Mouse (Mus musculus): Measurements from ENCODE around the gene Helq. TPM values are rescaled to one million over a fixed set of nuclear protein-coding genes. Genes with fewer than 3 reads are reported as not detected.

Gene Helq
- total RNA-seq, 2 experiments from 2014 or later, result 12.8 to 19.1 TPM

DNA sequence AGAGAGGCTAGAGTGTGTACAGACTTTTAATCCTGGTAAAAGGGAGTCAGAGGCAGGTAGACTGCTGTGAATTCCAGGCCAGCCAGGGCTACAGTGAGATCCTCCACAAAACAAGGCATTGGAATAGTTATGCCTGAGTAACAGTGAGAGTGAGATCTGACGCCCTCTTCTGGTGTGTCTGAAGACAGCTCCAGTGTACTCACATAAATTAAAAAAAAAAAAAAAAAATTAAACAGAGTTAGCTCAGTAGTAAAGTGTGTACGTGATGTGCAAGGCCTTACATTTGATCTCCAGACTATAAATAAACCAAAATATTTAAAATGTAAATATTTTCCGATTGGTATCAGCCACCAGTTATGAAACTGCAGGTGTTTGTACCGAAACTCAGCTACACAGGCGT lies 4.3 kb downstream of the Helq start:
- intact Hi-C loops (cut with DNase I), result loop anchor here (10.0 kb wide), 2 partner anchors 119 to 249 kb away; partner anchors contain the start of gene Coq2
- DNase-seq (ENCODE audit: low spot score in 2 of 2), result no peak

GRCm38 (mm10) chr5:100792261-100792660 lies 6.1 kb downstream of the Helq start:
- intact Hi-C loops (cut with DNase I), result loop anchor here (10.0 kb wide), 2 partner anchors 117 to 247 kb away; partner anchors contain the start of gene Coq2
- DNase-seq (ENCODE audit: low spot score in 2 of 2), result no peak

DNA sequence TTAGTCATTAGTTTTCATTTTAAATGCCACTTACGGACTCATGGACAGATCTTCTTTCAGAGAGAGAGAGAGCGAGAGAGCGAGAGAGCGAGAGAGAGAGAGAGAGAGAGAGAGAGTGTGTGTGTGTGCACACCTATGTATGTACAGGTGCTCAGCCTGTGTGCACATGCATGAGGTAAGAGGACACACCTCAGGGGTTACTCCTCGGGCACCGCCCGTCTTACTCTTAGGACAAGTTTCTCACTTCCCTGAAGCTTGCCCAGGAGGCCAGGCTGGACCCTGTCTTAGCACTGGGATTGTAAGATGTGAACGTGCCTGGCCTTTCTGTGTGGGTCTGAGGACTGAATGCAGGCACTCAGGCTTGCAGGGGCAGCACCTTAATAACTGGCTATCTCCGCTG lies 10.9 kb downstream of the Helq start:
- intact Hi-C loops (cut with DNase I), result no loop called here

GRCm38 (mm10) chr5:100779002-100779401 lies 19.4 kb downstream of the Helq start:
- DNase-seq (ENCODE audit: low spot score in 2 of 2), result no peak
- intact Hi-C loops (cut with DNase I), result no loop called here

More for the DNA sequence above, 10.9 kb downstream of the Helq start:
- no peak for DNase-seq (ENCODE audit: low spot score in 2 of 2)

DNA sequence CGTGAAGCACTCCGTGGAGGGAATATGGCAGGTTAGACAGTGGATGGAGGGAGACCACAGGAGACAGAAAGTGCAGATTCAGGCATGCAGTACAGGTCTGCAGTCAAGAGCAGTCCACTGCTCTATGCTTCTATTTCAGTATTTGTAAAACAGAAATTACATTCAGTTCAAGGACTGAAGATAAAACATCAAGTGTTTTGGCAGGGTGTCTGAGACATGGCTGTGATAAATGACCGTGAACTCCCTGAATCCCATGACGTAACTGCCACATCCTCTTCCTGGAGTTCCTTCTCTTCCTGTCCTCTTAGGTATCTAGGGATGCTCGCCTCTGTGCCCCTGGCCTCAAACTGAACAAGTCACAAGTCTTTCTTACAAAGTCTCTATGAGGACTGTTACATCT lies 21.5 kb downstream of the Helq start:
- no peak for DNase-seq (ENCODE audit: low spot score in 2 of 2)
- intact Hi-C loops (cut with DNase I), result no loop called here

DNA sequence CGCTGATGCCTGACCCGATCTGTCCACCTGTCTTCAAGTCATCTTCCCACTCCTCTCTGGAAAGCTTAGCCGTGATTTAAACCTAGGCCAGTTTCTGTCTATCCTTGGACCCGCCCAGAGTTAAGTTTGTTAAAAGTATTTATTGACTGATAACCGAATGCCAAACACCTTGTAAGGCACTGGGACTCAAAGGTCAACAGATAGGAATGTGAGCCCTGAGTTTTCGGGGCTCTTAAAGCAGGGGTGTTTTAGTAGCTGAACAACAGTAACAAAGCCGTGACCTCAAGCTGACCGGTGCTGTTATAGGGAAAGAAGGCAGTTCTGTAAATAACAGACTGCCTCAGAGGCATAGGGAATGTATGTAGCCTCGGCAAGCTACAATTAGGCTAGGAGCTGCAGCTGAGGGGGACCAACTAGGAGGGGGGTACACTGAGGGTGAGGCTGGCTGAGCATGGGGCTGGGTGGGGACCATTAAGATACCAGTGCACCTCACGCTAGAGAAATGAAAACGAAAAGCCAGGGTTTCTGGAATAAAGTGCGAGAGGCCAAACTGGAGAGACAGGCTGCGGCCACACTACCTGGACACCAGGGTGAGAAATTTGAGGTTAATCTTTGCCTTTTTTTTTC lies 22.5 kb downstream of the Helq start:
- no peak for DNase-seq (ENCODE audit: low spot score in 2 of 2)
- intact Hi-C loops (cut with DNase I), result no loop called here

DNA sequence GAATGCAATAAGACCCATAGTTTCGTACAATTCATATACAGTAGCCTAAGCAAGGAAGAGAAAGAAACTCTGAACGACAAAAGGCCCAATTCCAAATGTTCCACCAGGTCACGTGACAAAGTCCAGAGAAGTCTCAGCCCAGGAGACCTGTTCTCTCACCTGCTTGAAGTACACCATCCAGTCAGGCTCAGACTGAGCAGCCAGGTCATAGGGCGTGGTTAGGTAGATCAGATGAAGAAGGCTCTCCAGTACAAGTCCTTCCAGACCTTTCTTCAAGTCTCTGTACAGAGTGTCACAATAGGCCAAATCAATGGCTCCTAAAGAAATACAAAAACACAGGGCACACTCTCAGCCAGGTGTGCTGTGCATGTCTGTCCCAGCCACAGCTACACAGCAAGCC lies 26.8 kb downstream of the Helq start:
- no peak for DNase-seq (ENCODE audit: low spot score in 2 of 2)
- intact Hi-C loops (cut with DNase I), result no loop called here

DNA sequence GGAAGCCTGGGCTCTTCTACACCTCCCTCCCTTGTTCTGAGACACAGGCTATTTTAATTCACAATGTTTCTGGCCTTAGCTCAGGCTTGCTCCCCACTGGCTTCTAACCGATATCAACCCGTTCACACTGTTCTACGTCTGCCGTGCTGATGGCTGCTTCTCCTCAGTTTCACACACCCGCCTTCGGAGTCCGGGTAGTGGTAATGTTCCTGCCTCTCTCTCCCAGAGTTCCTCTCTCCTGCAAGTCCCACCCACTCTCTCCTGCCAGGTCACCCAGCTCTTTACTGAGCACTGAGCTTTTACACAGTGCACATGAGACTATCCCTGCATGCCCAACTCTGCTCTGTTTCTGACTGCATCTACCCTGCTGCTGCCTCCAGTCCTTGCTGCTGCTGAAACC lies 32.4 kb downstream of the Helq start:
- intact Hi-C loops (cut with DNase I), result no loop called here
- no peak for DNase-seq (ENCODE audit: low spot score in 2 of 2)

GRCm38 (mm10) chr5:100761736-100762135 lies 36.7 kb downstream of the Helq start:
- DNase-seq (ENCODE audit: low spot score in 2 of 2), result no peak
- intact Hi-C loops (cut with DNase I), result no loop called here

DNA sequence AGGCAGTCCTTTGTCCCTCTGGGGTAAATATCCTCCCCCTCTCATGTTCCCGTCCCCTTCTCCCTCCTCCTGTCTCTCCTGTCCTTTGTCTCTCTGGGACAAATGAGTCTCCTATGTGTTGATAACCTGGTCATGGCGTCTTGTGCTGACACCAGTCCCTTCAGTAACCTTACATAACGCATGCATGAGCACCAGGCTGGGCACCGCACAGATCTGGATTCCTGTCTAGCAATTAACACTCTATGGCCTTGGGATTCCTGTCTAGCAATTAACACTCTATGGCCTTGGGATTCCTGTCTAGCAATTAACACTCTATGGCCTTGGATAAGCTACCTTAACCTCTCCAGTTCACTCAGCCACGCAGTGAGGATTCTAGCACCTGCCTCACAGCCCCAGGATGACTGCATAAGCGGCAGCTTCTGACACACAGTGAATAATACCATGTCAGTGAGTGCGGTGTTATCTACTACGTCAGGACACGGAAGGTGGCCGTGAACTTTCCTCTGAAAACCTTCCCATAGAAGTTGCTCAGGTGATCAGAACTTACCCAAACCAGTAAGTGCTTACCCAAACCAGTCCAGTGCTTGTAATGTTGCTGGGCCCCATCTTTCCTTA lies 38.2 kb downstream of the Helq start:
- intact Hi-C loops (cut with DNase I), result no loop called here
- no peak for DNase-seq (ENCODE audit: low spot score in 2 of 2)

GRCm38 (mm10) chr5:100758121-100758520 lies 40.3 kb downstream of the Helq start:
- no peak for DNase-seq (ENCODE audit: low spot score in 2 of 2)
- intact Hi-C loops (cut with DNase I), result no loop called here

GRCm38 (mm10) chr5:100753407-100753806 lies 45.0 kb downstream of the Helq start:
- no peak for DNase-seq (ENCODE audit: low spot score in 2 of 2)
- intact Hi-C loops (cut with DNase I), result no loop called here

DNA sequence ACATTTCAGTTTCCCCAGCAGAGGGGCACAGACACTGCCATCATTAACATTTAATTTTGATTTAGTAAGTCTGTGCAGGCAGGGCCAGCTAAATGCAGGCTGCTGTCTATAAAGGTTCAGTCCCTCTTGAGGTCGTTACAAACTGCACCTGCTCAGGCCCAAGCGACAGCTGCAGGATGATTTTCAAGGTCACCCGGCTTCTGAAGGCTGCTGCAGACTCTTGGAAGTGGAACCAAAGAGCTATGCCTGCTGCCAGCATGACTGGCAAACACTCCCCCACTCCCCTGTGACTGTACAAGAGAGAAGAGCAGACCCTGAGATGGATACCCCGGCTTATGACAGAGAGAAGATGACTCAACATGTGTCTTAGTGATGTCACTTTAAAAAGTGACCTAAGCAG lies 46.7 kb downstream of the Helq start:
- intact Hi-C loops (cut with DNase I), result no loop called here
- DNase-seq (ENCODE audit: low spot score in 2 of 2), result no peak

DNA sequence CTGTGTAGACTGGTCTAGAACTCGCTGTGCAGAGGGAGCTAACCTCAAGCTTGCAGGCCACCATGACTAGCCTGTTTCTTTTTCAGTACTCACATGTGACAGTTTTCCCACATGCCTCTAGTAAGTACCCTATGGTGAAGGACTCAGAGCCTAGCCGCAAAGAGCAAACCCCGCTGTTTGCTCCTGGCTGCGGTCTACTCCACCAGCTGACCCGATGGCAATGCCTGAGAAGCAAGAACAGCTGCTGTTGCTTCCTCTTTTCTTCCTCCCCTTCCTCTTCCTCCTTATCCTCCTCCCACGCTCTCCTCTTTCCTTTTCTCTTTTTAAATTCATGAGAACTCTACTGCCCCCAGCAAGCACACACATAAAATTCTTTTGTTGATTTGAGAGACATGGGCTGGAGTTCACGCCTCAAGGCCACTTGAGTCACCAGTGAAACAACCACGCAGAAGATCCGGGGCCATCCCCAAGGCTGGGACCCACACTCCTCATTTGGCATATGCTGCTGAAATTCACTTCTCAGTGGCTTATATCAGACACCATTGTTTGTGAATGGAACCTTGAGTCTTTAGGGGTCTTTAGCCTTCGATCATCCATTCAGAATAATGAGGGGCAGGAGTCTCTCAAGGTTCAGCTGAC lies 47.7 kb downstream of the Helq start:
- intact Hi-C loops (cut with DNase I), result no loop called here
- DNase-seq (ENCODE audit: low spot score in 2 of 2), result no peak

GRCm38 (mm10) chr5:100738802-100739201 lies 59.6 kb downstream of the Helq start:
- intact Hi-C loops (cut with DNase I), result no loop called here
- no peak for DNase-seq (ENCODE audit: low spot score in 2 of 2)

GRCm38 (mm10) chr5:100736919-100737318 lies 61.5 kb downstream of the Helq start:
- no peak for DNase-seq (ENCODE audit: low spot score in 2 of 2)
- intact Hi-C loops (cut with DNase I), result no loop called here

DNA sequence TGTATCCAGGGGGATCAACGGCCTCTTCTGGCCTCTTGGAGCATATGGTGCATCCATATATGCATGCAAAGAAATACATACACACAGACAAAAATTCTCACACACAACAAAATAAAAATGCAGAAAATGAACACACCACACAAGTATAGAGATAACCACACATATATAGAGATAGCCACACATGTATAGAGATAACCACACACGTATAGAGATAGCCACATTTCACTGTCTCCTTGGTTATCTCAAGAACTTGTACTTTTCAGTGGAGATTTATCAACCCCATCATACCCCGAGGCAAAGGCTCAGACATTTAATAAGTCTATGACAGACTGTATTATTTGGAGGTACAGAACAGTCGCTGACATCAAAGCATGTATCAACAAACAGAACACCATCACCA lies 63.9 kb downstream of the Helq start:
- no peak for DNase-seq (ENCODE audit: low spot score in 2 of 2)
- intact Hi-C loops (cut with DNase I), result no loop called here

GRCm38 (mm10) chr5:100728757-100729156 lies 69.6 kb downstream of the Helq start:
- intact Hi-C loops (cut with DNase I), result no loop called here

GRCm38 (mm10) chr5:100726001-100726400 lies 72.4 kb downstream of the Helq start:
- DNase-seq (ENCODE audit: low spot score in 2 of 2), result no peak
- intact Hi-C loops (cut with DNase I), result no loop called here

More at GRCm38 (mm10) chr5:100728757-100729156, 69.6 kb downstream of the Helq start:
- no peak for DNase-seq (ENCODE audit: low spot score in 2 of 2)

GRCm38 (mm10) chr5:100719235-100720088 lies 78.9 kb downstream of the Helq start, which contains the start of gene Hpse:
Gene Hpse (minus strand): TSS chr5:100719716.
- intact Hi-C loops (cut with DNase I), result no loop called here
- DNase-seq (ENCODE audit: low spot score in 2 of 2), result no peak
